Mouse (Mus musculus) heart, adult 2 months (tissue): ENCODE data around the gene Krt1.

ENCODE experiments used
- CTCF ChIP-seq: fragments of 200-600 bp; IDR thresholded peaks from 2 replicates; pipeline ENCODE4 v1.8.1; 2022; ENCODE audit warnings: antibody characterized with exemption, mild to moderate bottlenecking, moderate library complexity
- EP300 ChIP-seq: fragments of 200-500 bp; IDR thresholded peaks from 2 replicates; pipeline ENCODE4 v1.6.1; 2011; ENCODE audit warnings: low read depth, low read length, control low read depth; ENCODE audit not compliant: insufficient read depth
- POLR2A ChIP-seq: fragments of 200-500 bp; IDR thresholded peaks from 2 replicates; pipeline ENCODE4 v1.6.1; 2011; ENCODE audit warnings: mild to moderate bottlenecking, low read depth, low read length, control low read depth; ENCODE audit not compliant: insufficient read depth

GRCm38 (mm10) chr15:101829441-101829840 lies 21.2 kb downstream of the Krt1 start:
- TF ChIP-seq CTCF (no peak), POLR2A (no peak), EP300 (no peak)
